8 mouse cellular contexts compared by ENCODE assay signal in the genomic region with DNA sequence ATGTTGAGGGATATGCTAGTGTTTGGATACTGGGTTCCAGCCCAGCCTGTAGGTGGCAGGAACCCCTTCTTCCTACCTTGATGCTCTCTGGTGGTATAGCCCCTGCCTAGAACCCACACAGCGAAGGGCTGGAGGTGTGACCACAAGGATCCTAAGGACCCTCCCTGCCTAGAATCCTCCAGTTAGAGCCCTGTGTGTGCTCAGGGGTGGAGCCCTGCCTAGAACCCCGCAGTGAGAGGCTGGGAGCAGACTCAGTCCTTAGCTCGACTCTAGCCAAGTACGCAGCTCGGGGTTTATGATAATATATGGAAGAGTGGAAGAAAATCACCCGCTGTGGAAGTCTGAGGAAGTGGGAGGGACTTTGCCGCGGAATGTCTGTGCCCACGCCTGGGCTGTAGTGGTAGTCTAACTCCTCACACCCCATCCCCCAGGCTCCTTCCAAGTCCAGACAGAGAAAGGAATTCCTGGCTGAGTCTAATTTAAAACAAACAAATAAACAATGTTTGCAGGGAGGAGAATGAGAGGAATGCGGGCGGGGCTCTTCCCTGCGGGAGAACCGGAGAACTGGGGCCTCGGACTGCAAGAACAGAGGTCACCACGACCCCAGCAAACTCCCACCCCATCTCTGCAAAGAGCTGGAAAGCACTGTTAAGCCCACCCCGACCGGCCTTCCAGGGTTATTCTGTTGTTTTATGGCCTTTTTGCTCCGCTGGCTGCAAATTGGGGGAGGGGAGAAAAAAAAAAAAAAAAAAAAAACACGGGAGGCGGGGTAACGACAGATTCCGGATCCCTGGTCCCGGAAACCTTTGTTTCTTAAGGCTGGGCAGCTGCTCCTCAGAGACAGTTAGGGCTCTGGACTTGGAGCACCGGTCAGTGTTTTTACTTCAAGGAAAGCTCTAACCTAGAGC. TPM values are rescaled to one million over a fixed set of nuclear protein-coding genes. Genes with fewer than 3 reads are reported as not detected.
DNase-seq lines count a peak whose midpoint lies in the region; ATAC-seq and TF ChIP-seq lines count a peak whose summit lies in the region.

No protein-coding gene starts in this region.

- peak overlapping the region; percentile 90 for H3K27ac ChIP-seq in gastrocnemius, adult 2 months
- H3K27ac ChIP-seq in hindbrain, postnatal 0 days: peak overlapping the region; percentile 55
- peak overlapping the region; percentile 61 for H3K27ac ChIP-seq in small intestine, adult 2 months (ENCODE audit: insufficient read depth, low read depth, low read length)

- peaks cover 6% of the 10 kb centered on the region; the same call in 1 of the 2 replicates for H3K4me1 ChIP-seq in hindbrain, postnatal 0 days (ENCODE audit: insufficient read depth, low read length)
- peaks cover 12% of the 10 kb centered on the region; the same call in 1 of the 2 replicates for H3K4me1 ChIP-seq in small intestine, adult 2 months (ENCODE audit: control insufficient read depth, insufficient read depth, insufficient read length, low read length)

- no peaks in the 10 kb centered on the region for H3K27me3 ChIP-seq in hindbrain, postnatal 0 days (ENCODE audit: insufficient read depth, low read length)
- no peaks in the 10 kb centered on the region for H3K27me3 ChIP-seq in small intestine, adult 2 months (ENCODE audit: control insufficient read depth, insufficient read depth, low read length)

- 1% methylated on average over 24 of the region's 24 CpGs for WGBS in hindbrain, postnatal 0 days
- WGBS in small intestine, adult 2 months: 2% methylated on average over 24 of the region's 24 CpGs

- intact Hi-C loops in gastrocnemius, adult 2 months (cut with DNase I): no loop called here
- intact Hi-C loops in left cerebral cortex, postnatal 14 days (cut with DNase I): no loop called here

- peak; percentile 13; the same call in 1 of the 2 replicates for TF ChIP-seq CTCF in gastrocnemius, adult 2 months (IDR thresholded peaks at IDR 0.05)
- TF ChIP-seq CTCF in hindbrain, postnatal 0 days (IDR thresholded peaks at IDR 0.05; ENCODE audit: low read depth): peak; percentile 47
- no peak for TF ChIP-seq CTCF in small intestine, adult 2 months (IDR thresholded peaks at IDR 0.05; ENCODE audit: extremely low read depth, insufficient read length, insufficient replicate concordance, low read depth, low read length)

- peak overlapping the region; percentile 39; the same call in 1 of the 2 replicates for H3K9ac ChIP-seq in hindbrain, postnatal 0 days (replicated peaks; ENCODE audit: low read length)

- ATAC-seq in common myeloid progenitor, adult 5-6 weeks (replicated peaks; ENCODE audit: low read depth, poor library complexity, severe bottlenecking): peak; percentile 79
- peak; percentile 90 for ATAC-seq in hindbrain, postnatal 0 days
- peak; percentile 75 for ATAC-seq in megakaryocyte progenitor cell, adult 5-6 weeks (replicated peaks; ENCODE audit: poor library complexity)

- peak overlapping the region; percentile 61 for H3K4me2 ChIP-seq in hindbrain, postnatal 0 days (ENCODE audit: low read depth, low read length)

- H3K4me3 ChIP-seq in gastrocnemius, adult 2 months: peak overlapping the region; percentile 75
- peak overlapping the region; percentile 33 for H3K4me3 ChIP-seq in hindbrain, postnatal 0 days (ENCODE audit: low read length)
- H3K4me3 ChIP-seq in small intestine, adult 2 months (ENCODE audit: low read depth, low read length): peak overlapping the region; percentile 60

- no peaks in the 10 kb centered on the region for H3K9me3 ChIP-seq in hindbrain, postnatal 0 days (ENCODE audit: low read length)

- peak; percentile 38; the same call in 1 of the 2 replicates for TF ChIP-seq POLR2A in small intestine, adult 2 months (IDR thresholded peaks at IDR 0.05; ENCODE audit: low read depth, low read length)

- peak; percentile 69 to 85 for DNase-seq in adrenal gland, adult (ENCODE audit: inconsistent age in 2 of 2, low spot score in 1 of 2)
- DNase-seq in adrenal gland, postnatal 25 days: no peak
- DNase-seq in gastrocnemius, adult 2 months: peak; percentile 59
- DNase-seq in hindbrain, postnatal 0 days (ENCODE audit: low spot score): peak; percentile 72
- DNase-seq in left cerebral cortex, postnatal 14 days (ENCODE audit: low spot score in 2 of 2): peak; percentile 73 to 88

- H3K36me3 ChIP-seq in hindbrain, postnatal 0 days (ENCODE audit: insufficient read depth, low read length): no peaks in the 10 kb centered on the region
- H3K36me3 ChIP-seq in small intestine, adult 2 months (ENCODE audit: control insufficient read depth, insufficient read depth, low read length): no peaks in the 10 kb centered on the region

RNA-seq across cellular contexts. Expression of a gene that starts 13.3 kb away (rescaled TPM):
- 224 and 249 TPM in 2 replicates for total RNA-seq in adrenal gland, postnatal 25 days (2021)
- total RNA-seq in common myeloid progenitor, adult 5-6 weeks (2017): 210 and 221 TPM in 2 replicates
- total RNA-seq in gastrocnemius, adult 2 months (2021): 10 to 100 TPM; 18.8 to 25.1 TPM
- 166 and 173 TPM in 2 replicates for total RNA-seq in hindbrain, postnatal 0 days (2014; rRNA removed)
- 58.9 and 65.5 TPM in 2 replicates for polyA plus RNA-seq in hindbrain, postnatal 0 days (2015; fragmentation: Nextera tagmentation; extraction: Ambion mirVana)
- total RNA-seq in left cerebral cortex, postnatal 14 days (2021): 10 to 100 TPM; 52.1 to 61.1 TPM
- total RNA-seq in megakaryocyte progenitor cell, adult 5-6 weeks (2015): 218 and 262 TPM in 2 replicates
- 172 and 187 TPM in 2 replicates for total RNA-seq in megakaryocyte progenitor cell, adult 5-6 weeks (2017)
- polyA plus RNA-seq in small intestine, adult 2 months (2012; rRNA removed): 150 and 285 TPM in 2 replicates

RNA-seq across cellular contexts. Expression of a gene that starts 20.1 kb away (rescaled TPM):
- 0.64 and 1.00 TPM in 2 replicates for total RNA-seq in adrenal gland, postnatal 25 days (2021)
- not detected in 2 replicates for total RNA-seq in common myeloid progenitor, adult 5-6 weeks (2017)
- total RNA-seq in gastrocnemius, adult 2 months (2021): not detected
- 0.05 and 0.22 TPM in 2 replicates for total RNA-seq in hindbrain, postnatal 0 days (2014; rRNA removed)
- polyA plus RNA-seq in hindbrain, postnatal 0 days (2015; fragmentation: Nextera tagmentation; extraction: Ambion mirVana): 0.33 TPM in 1 of 2 replicates, not detected in the other
- under 1 TPM; 0.59 to 0.72 TPM for total RNA-seq in left cerebral cortex, postnatal 14 days (2021)
- total RNA-seq in megakaryocyte progenitor cell, adult 5-6 weeks (2015): not detected in 2 replicates
- 0.58 TPM in 1 of 2 replicates, not detected in the other for total RNA-seq in megakaryocyte progenitor cell, adult 5-6 weeks (2017)
- polyA plus RNA-seq in small intestine, adult 2 months (2012; rRNA removed): 141 and 347 TPM in 2 replicates

RNA-seq across cellular contexts. Expression of a gene that starts 33.4 kb away (rescaled TPM):
- not detected in 2 replicates for total RNA-seq in adrenal gland, postnatal 25 days (2021)
- total RNA-seq in common myeloid progenitor, adult 5-6 weeks (2017): 131 and 159 TPM in 2 replicates
- total RNA-seq in gastrocnemius, adult 2 months (2021): not detected
- total RNA-seq in hindbrain, postnatal 0 days (2014; rRNA removed): 9.4 and 20.5 TPM in 2 replicates
- polyA plus RNA-seq in hindbrain, postnatal 0 days (2015; fragmentation: Nextera tagmentation; extraction: Ambion mirVana): 11.6 and 11.8 TPM in 2 replicates
- 1 to 10 TPM; 2.3 to 3.1 TPM for total RNA-seq in left cerebral cortex, postnatal 14 days (2021)
- 3,382 and 3,510 TPM in 2 replicates for total RNA-seq in megakaryocyte progenitor cell, adult 5-6 weeks (2015)
- 738 and 1,001 TPM in 2 replicates for total RNA-seq in megakaryocyte progenitor cell, adult 5-6 weeks (2017)
- 1.6 and 2.1 TPM in 2 replicates for polyA plus RNA-seq in small intestine, adult 2 months (2012; rRNA removed)

RNA-seq across cellular contexts. Expression of a gene that starts 33.5 kb away (rescaled TPM):
- 0.49 and 1.2 TPM in 2 replicates for total RNA-seq in adrenal gland, postnatal 25 days (2021)
- 40.8 and 46.6 TPM in 2 replicates for total RNA-seq in common myeloid progenitor, adult 5-6 weeks (2017)
- under 1 TPM in 1 of 2 experiments, not detected in 1; 0.17 TPM for total RNA-seq in gastrocnemius, adult 2 months (2021)
- 487 and 541 TPM in 2 replicates for total RNA-seq in hindbrain, postnatal 0 days (2014; rRNA removed)
- 268 and 283 TPM in 2 replicates for polyA plus RNA-seq in hindbrain, postnatal 0 days (2015; fragmentation: Nextera tagmentation; extraction: Ambion mirVana)
- 10 to 100 TPM; 68.3 to 71.2 TPM for total RNA-seq in left cerebral cortex, postnatal 14 days (2021)
- total RNA-seq in megakaryocyte progenitor cell, adult 5-6 weeks (2015): 39.0 and 41.2 TPM in 2 replicates
- 93.9 and 96.9 TPM in 2 replicates for total RNA-seq in megakaryocyte progenitor cell, adult 5-6 weeks (2017)
- polyA plus RNA-seq in small intestine, adult 2 months (2012; rRNA removed): 2.8 and 5.3 TPM in 2 replicates

RNA-seq across cellular contexts. Expression of a gene that starts 45.1 kb away (rescaled TPM):
- total RNA-seq in adrenal gland, postnatal 25 days (2021): not detected in 2 replicates
- 61.2 and 92.1 TPM in 2 replicates for total RNA-seq in common myeloid progenitor, adult 5-6 weeks (2017)
- not detected for total RNA-seq in gastrocnemius, adult 2 months (2021)
- total RNA-seq in hindbrain, postnatal 0 days (2014; rRNA removed): not detected in 2 replicates
- polyA plus RNA-seq in hindbrain, postnatal 0 days (2015; fragmentation: Nextera tagmentation; extraction: Ambion mirVana): 0.24 TPM in 1 of 2 replicates, not detected in the other
- not detected for total RNA-seq in left cerebral cortex, postnatal 14 days (2021)
- 6,143 and 8,228 TPM in 2 replicates for total RNA-seq in megakaryocyte progenitor cell, adult 5-6 weeks (2015)
- 2,359 and 2,989 TPM in 2 replicates for total RNA-seq in megakaryocyte progenitor cell, adult 5-6 weeks (2017)
- 0.72 TPM in 1 of 2 replicates, not detected in the other for polyA plus RNA-seq in small intestine, adult 2 months (2012; rRNA removed)
